Mouse (Mus musculus) small intestine, adult 2 months (tissue): ENCODE measurements at regions not wholly inside any gene's neighbourhood (a gene's known extent, or its start where the extent isn't known, plus 50 kb on each side); places are given as distances from the start of the nearest gene placed in this dataset.

Experiments
- CTCF ChIP-seq: fragments of 200-500 bp; IDR thresholded peaks from 2 replicates; pipeline ENCODE4 v1.5.1; 2012; ENCODE audit warnings: low read depth, mild to moderate bottlenecking, control low read depth, inconsistent platforms, low read length, moderate library complexity, mixed read lengths; ENCODE audit not compliant: insufficient replicate concordance, insufficient read length; ENCODE audit errors: extremely low read depth
- POLR2A ChIP-seq: fragments of 200-500 bp; IDR thresholded peaks from 2 replicates; pipeline ENCODE4 v1.6.1; 2012; ENCODE audit warnings: low read depth, mild to moderate bottlenecking, control low read depth, inconsistent platforms, low read length, moderate library complexity

GRCm38 (mm10) chr1:71898198-71898597 lies 245.2 kb upstream of the Fn1 start:
- TF ChIP-seq CTCF (no peak), POLR2A (no peak)
